Mouse (Mus musculus) olfactory bulb, adult 2 months (tissue): ENCODE results near the gene Pate2.

Experiments used
- CTCF ChIP-seq: fragments of 200-500 bp; IDR thresholded peaks from 2 replicates; pipeline ENCODE4 v1.5.1; 2012; ENCODE audit warnings: low read depth, mild to moderate bottlenecking, low read length, moderate library complexity; ENCODE audit not compliant: insufficient read depth
- POLR2A ChIP-seq: fragments of 200-500 bp; IDR thresholded peaks from 2 replicates; pipeline ENCODE4 v1.6.1; 2012; ENCODE audit warnings: mild to moderate bottlenecking, low read depth, low read length, moderate library complexity; ENCODE audit not compliant: insufficient read depth

GRCm38 (mm10) chr9:35535876-35536275 lies 34.2 kb upstream of the Pate2 start:
- TF ChIP-seq POLR2A: no peak
- TF ChIP-seq CTCF: no peak
